Mouse (Mus musculus) G1E (cell line): Measurements from ENCODE around the gene Bik.

Experiments
- CTCF ChIP-seq: IDR thresholded peaks from 2 replicates; pipeline ENCODE4 v1.5.1; 2012; ENCODE audit warnings: low read depth, low read length, inconsistent platforms, mixed read lengths
- GATA1 ChIP-seq: IDR thresholded peaks from 2 replicates; pipeline ENCODE4 v1.6.1; 2012; ENCODE audit warnings: borderline replicate concordance, low read length, inconsistent platforms, mixed read lengths
- POLR2AphosphoS5 ChIP-seq: IDR thresholded peaks from 2 replicates; pipeline ENCODE4 v1.6.1; 2012; ENCODE audit warnings: low read depth, low read length, inconsistent platforms; ENCODE audit not compliant: insufficient replicate concordance
- TAL1 ChIP-seq: conservative IDR thresholded peaks from 2 replicates; pipeline ENCODE4 v1.6.1; 2012; ENCODE audit warnings: low read depth, low read length, inconsistent platforms, mixed read lengths

GRCm38 (mm10) chr15:83532606-83533005, 5.9 kb downstream of the Bik start:
- TF ChIP-seq CTCF (no peak), GATA1 (no peak), POLR2AphosphoS5 (no peak), TAL1 (no peak)
